Mouse (Mus musculus) E14TG2a.4 (cell line): ENCODE measurements around the gene Ptrh1.

ENCODE experiments used
- CTCF ChIP-seq: conservative IDR thresholded peaks from 2 replicates; pipeline ENCODE4 v1.5.1; 2014; ENCODE audit warnings: low read length
- NANOG ChIP-seq: IDR thresholded peaks from 2 replicates; pipeline ENCODE4 v1.6.1; 2014; ENCODE audit warnings: borderline replicate concordance, low read length, mixed read lengths

DNA sequence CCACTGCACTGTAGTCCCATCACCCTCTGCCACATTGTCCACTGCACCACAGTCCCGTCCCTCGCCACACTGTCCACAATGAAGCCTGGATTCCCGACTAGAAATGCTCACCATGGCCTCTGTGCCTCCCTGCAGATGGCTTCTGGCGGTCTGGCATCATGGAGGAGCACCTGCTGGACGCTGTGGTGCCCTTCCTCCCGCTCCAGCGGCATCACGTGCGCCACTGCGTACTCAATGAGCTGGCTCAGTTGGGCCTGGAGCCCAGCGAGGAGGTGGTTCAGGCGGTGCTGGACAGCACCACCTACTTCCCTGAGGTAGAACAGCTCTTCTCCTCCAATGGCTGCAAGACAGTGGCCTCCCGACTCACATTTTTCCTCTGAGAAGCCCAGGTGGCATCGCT is 14.2 kb upstream of the Ptrh1 start:
- TF ChIP-seq CTCF, result no peak
- no peak for TF ChIP-seq NANOG
